Mouse (Mus musculus): Measurements from ENCODE around the gene Gm21988. TPM values are rescaled to one million over a fixed set of nuclear protein-coding genes. Genes with fewer than 3 reads are reported as not detected.

The Gm21988 gene
- polyA plus RNA-seq, 1 experiment from 2014 or later: 5.2 TPM

GRCm38 (mm10) chr11:70225798-70226601, 13.6 kb downstream of the Gm21988 start:
- H3K4me1 ChIP-seq (replicated peaks): peaks cover 97% of the 10 kb centered on the region

GRCm38 (mm10) chr11:70223724-70224123, 15.9 kb downstream of the Gm21988 start:
- 32% methylated on average over 9 of the region's 9 CpGs for WGBS (ENCODE audit: insufficient replicate concordance)
- Histone ChIP-seq H3K27ac (replicated peaks) (peak overlapping the region; percentile 36; the same call in 1 of the 2 replicates), H3K9me3 (replicated peaks) (no peaks in the 10 kb centered on the region), H3K9ac (no peak overlapping the region), H3K4me3 (replicated peaks) (no peak overlapping the region), H3K4me1 (replicated peaks) (peaks cover 97% of the 10 kb centered on the region), H3K36me3 (replicated peaks) (no peaks in the 10 kb centered on the region), H3K27me3 (peaks cover 36% of the 10 kb centered on the region), H3K4me2 (no peak overlapping the region; the same call in 1 of the 2 replicates)
- no peak for ATAC-seq (ENCODE audit: insufficient read depth)

More at GRCm38 (mm10) chr11:70225798-70226601, 13.6 kb downstream of the Gm21988 start:
- Histone ChIP-seq H3K27ac (replicated peaks) (no peak overlapping the region), H3K9ac (0 out of 2 replicates have a peak overlapping the region, but pooled peaks have one; percentile 5), H3K36me3 (replicated peaks) (no peaks in the 10 kb centered on the region), H3K4me2 (peak overlapping the region; percentile 89), H3K4me3 (replicated peaks) (peak overlapping the region; percentile 24), H3K9me3 (replicated peaks) (no peaks in the 10 kb centered on the region), H3K27me3 (peaks cover 58% of the 10 kb centered on the region)
- 42% methylated on average over 27 of the region's 27 CpGs for WGBS (ENCODE audit: insufficient replicate concordance)
- no peak for ATAC-seq (ENCODE audit: insufficient read depth)

- Histone ChIP-seq H3K4me3 (replicated peaks) (peak overlapping the region; percentile 68), H3K9me3 (replicated peaks) (no peaks in the 10 kb centered on the region), H3K27me3 (peaks cover 21% of the 10 kb centered on the region), H3K9ac (peak overlapping the region; percentile 80), H3K36me3 (replicated peaks) (no peaks in the 10 kb centered on the region), H3K4me1 (replicated peaks) (peaks cover 87% of the 10 kb centered on the region), H3K4me2 (peak overlapping the region; percentile 95), H3K27ac (replicated peaks) (peak overlapping the region; percentile 98)
- WGBS (ENCODE audit: insufficient replicate concordance): 3% methylated on average over 14 of the region's 14 CpGs
- peak; percentile 86 for ATAC-seq (ENCODE audit: insufficient read depth)
Observed at GRCm38 (mm10) chr11:70221603-70222500, 17.8 kb downstream of the Gm21988 start.

- WGBS (ENCODE audit: insufficient replicate concordance): under 1% methylated on average over 28 of the region's 28 CpGs
- Histone ChIP-seq H3K27me3 (peaks cover 21% of the 10 kb centered on the region), H3K4me1 (replicated peaks) (peaks cover 79% of the 10 kb centered on the region), H3K4me3 (replicated peaks) (peak within 1 kb of the TSS; percentile 68), H3K9ac (peak within 1 kb of the TSS; percentile 80), H3K36me3 (replicated peaks) (no peaks in the 10 kb centered on the region), H3K9me3 (replicated peaks) (no peaks in the 10 kb centered on the region), H3K4me2 (peak within 1 kb of the TSS; percentile 95), H3K27ac (replicated peaks) (peak within 1 kb of the TSS; percentile 98)
- ATAC-seq (ENCODE audit: insufficient read depth): peak; percentile 82
Observed at GRCm38 (mm10) chr11:70220731-70221602, 18.7 kb downstream of the Gm21988 start, which contains the start of gene Slc16a13. Gene Slc16a13, minus strand, starts transcription at chr11:70221064.

- Histone ChIP-seq H3K9me3 (replicated peaks) (no peaks in the 10 kb centered on the region), H3K4me1 (replicated peaks) (peaks cover 72% of the 10 kb centered on the region), H3K4me2 (peak overlapping the region; percentile 95), H3K36me3 (replicated peaks) (no peaks in the 10 kb centered on the region), H3K27ac (replicated peaks) (peak overlapping the region; percentile 98), H3K9ac (peak overlapping the region; percentile 80), H3K27me3 (peaks cover 23% of the 10 kb centered on the region), H3K4me3 (replicated peaks) (peak overlapping the region; percentile 68)
- no peak for ATAC-seq (ENCODE audit: insufficient read depth)
- 3% methylated on average over 24 of the region's 24 CpGs for whole genome bisulfite sequencing (ENCODE audit: insufficient replicate concordance)
Observed at GRCm38 (mm10) chr11:70220323-70220722, 19.3 kb downstream of the Gm21988 start.

GRCm38 (mm10) chr11:70219873-70220272, 19.8 kb downstream of the Gm21988 start:
- peak overlapping the region; percentile 95 for H3K4me2 ChIP-seq
- peak overlapping the region; percentile 68 for H3K4me3 ChIP-seq (replicated peaks)
- no peaks in the 10 kb centered on the region for H3K36me3 ChIP-seq (replicated peaks)
- 59% methylated on average over 7 of the region's 7 CpGs for WGBS (ENCODE audit: insufficient replicate concordance)
- H3K27ac ChIP-seq (replicated peaks): peak overlapping the region; percentile 98
- no peak for ATAC-seq (ENCODE audit: insufficient read depth)
- peaks cover 71% of the 10 kb centered on the region for H3K4me1 ChIP-seq (replicated peaks)
- H3K9me3 ChIP-seq (replicated peaks): no peaks in the 10 kb centered on the region
- H3K27me3 ChIP-seq: peaks cover 24% of the 10 kb centered on the region
- H3K9ac ChIP-seq: peak overlapping the region; percentile 80

- no peaks in the 10 kb centered on the region for H3K9me3 ChIP-seq (replicated peaks)
- H3K36me3 ChIP-seq (replicated peaks): no peaks in the 10 kb centered on the region
- H3K9ac ChIP-seq: no peak overlapping the region
- H3K4me3 ChIP-seq (replicated peaks): peak overlapping the region; percentile 68
- no peak for ATAC-seq (ENCODE audit: insufficient read depth)
- H3K4me2 ChIP-seq: peak overlapping the region; percentile 95
- H3K4me1 ChIP-seq (replicated peaks): peaks cover 71% of the 10 kb centered on the region
- H3K27ac ChIP-seq (replicated peaks): no peak overlapping the region
- 79% methylated on average over 15 of the region's 15 CpGs for WGBS (ENCODE audit: insufficient replicate concordance)
- H3K27me3 ChIP-seq: peaks cover 33% of the 10 kb centered on the region
Observed at GRCm38 (mm10) chr11:70218741-70219470, 20.7 kb downstream of the Gm21988 start.

GRCm38 (mm10) chr11:70218039-70218438, 21.6 kb downstream of the Gm21988 start:
- Histone ChIP-seq H3K27ac (replicated peaks) (no peak overlapping the region), H3K4me2 (no peak overlapping the region), H3K36me3 (replicated peaks) (no peaks in the 10 kb centered on the region), H3K4me3 (replicated peaks) (no peak overlapping the region), H3K9ac (no peak overlapping the region), H3K4me1 (replicated peaks) (peaks cover 67% of the 10 kb centered on the region), H3K9me3 (replicated peaks) (no peaks in the 10 kb centered on the region), H3K27me3 (peaks cover 41% of the 10 kb centered on the region)
- ATAC-seq (ENCODE audit: insufficient read depth): no peak
- 63% methylated on average over 4 of the region's 4 CpGs for WGBS (ENCODE audit: insufficient replicate concordance)

GRCm38 (mm10) chr11:70216103-70216502, 23.5 kb downstream of the Gm21988 start:
- peaks cover 59% of the 10 kb centered on the region for H3K27me3 ChIP-seq
- WGBS (ENCODE audit: insufficient replicate concordance): 62% methylated on average over 3 of the region's 3 CpGs

GRCm38 (mm10) chr11:70215301-70215700, 24.3 kb downstream of the Gm21988 start:
- H3K4me3 ChIP-seq (replicated peaks): no peak overlapping the region
- no peak overlapping the region for H3K4me2 ChIP-seq
- no peaks in the 10 kb centered on the region for H3K36me3 ChIP-seq (replicated peaks)
- H3K27me3 ChIP-seq: peaks cover 66% of the 10 kb centered on the region
- H3K4me1 ChIP-seq (replicated peaks): peaks cover 40% of the 10 kb centered on the region
- ATAC-seq (ENCODE audit: insufficient read depth): no peak
- H3K27ac ChIP-seq (replicated peaks): no peak overlapping the region
- 31% methylated on average over 22 of the region's 22 CpGs for WGBS (ENCODE audit: insufficient replicate concordance)
- H3K9ac ChIP-seq: no peak overlapping the region
- no peaks in the 10 kb centered on the region for H3K9me3 ChIP-seq (replicated peaks)

More at GRCm38 (mm10) chr11:70216103-70216502, 23.5 kb downstream of the Gm21988 start:
- Histone ChIP-seq H3K36me3 (replicated peaks) (no peaks in the 10 kb centered on the region), H3K9me3 (replicated peaks) (no peaks in the 10 kb centered on the region), H3K27ac (replicated peaks) (no peak overlapping the region), H3K4me1 (replicated peaks) (peaks cover 49% of the 10 kb centered on the region), H3K4me3 (replicated peaks) (no peak overlapping the region), H3K9ac (no peak overlapping the region), H3K4me2 (no peak overlapping the region)
- ATAC-seq (ENCODE audit: insufficient read depth): no peak
